Mouse (Mus musculus): ENCODE data around the gene Gck. TPM values are rescaled to one million over a fixed set of nuclear protein-coding genes. Genes with fewer than 3 reads are reported as not detected.

Gck gene
- polyA plus RNA-seq, 1 experiment from 2014 or later = 1.7 TPM

DNA sequence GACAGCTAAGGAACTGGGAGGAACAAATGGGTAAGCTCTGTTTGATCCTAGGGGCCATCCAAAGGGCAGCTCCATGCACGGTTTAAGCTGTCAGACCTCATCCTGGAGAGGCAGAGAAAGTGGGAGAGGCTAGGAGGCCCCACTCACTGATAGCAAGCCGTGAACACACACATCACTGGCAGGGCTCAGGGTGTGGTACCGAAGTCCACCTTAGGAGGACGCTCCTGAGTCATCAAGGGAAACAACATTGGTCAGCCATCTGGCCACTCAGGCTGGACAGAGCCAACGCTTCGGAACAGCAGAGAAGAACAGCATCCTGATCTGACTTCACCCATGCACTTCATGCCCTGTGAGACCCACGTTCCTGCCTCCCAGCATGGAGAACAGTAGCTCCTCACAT, 29.2 kb upstream of the Gck start:
- no peak for ATAC-seq (ENCODE audit: borderline replicate concordance, extremely low read depth, low FRiP score, low TSS enrichment)
- Histone ChIP-seq H3K9ac (no peak overlapping the region), H3K9me3 (no peaks in the 10 kb centered on the region), H3K4me3 (no peak overlapping the region), H3K27ac (no peak overlapping the region), H3K27me3 (no peaks in the 10 kb centered on the region), H3K36me3 (no peaks in the 10 kb centered on the region), H3K4me2 (no peak overlapping the region), H3K4me1 (no peaks in the 10 kb centered on the region)
- WGBS = 64% methylated on average over 7 of the region's 7 CpGs

DNA sequence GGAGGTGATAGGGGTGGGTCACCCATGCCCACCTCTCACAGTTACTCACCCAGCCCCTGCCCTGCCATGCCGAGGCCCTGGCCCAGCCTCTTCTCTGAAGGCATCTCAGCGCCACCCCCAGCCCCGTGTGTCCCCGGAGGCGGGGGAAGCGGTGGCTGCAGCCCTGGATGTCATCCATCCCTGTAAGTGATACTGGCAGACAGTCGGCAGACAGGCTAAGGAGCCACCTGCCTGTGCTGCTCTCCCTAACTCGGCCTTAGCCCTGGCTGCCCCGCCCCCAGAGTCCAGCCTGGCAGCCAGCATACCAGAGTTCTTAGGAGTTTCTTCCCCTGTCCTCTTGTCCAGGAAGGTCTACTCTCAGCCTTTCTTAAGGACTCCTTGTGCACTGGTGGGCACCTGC, 26.2 kb upstream of the Gck start:
- Histone ChIP-seq H3K4me1 (peaks cover 13% of the 10 kb centered on the region), H3K36me3 (no peaks in the 10 kb centered on the region), H3K9me3 (no peaks in the 10 kb centered on the region), H3K9ac (no peak overlapping the region), H3K27ac (no peak overlapping the region), H3K27me3 (no peaks in the 10 kb centered on the region), H3K4me3 (no peak overlapping the region), H3K4me2 (no peak overlapping the region)
- ATAC-seq (ENCODE audit: borderline replicate concordance, extremely low read depth, low FRiP score, low TSS enrichment) = no peak
- 7% methylated on average over 9 of the region's 9 CpGs for WGBS

- Histone ChIP-seq H3K9me3 (no peaks in the 10 kb centered on the region), H3K27me3 (no peaks in the 10 kb centered on the region), H3K4me3 (no peak overlapping the region), H3K4me1 (peaks cover 13% of the 10 kb centered on the region), H3K27ac (no peak overlapping the region), H3K9ac (no peak overlapping the region), H3K4me2 (no peak overlapping the region), H3K36me3 (no peaks in the 10 kb centered on the region)
- no peak for ATAC-seq (ENCODE audit: borderline replicate concordance, extremely low read depth, low FRiP score, low TSS enrichment)
- WGBS = 68% methylated on average over 2 of the region's 2 CpGs
These were observed 25.2 kb upstream of the Gck start for GRCm38 (mm10) chr11:5975068-5975467.

- no peaks in the 10 kb centered on the region for H3K9me3 ChIP-seq
- H3K36me3 ChIP-seq = 0 out of 2 replicates have a peak, but pooled peaks cover 4% of the 10 kb centered on the region
- H3K4me2 ChIP-seq = no peak overlapping the region
- no peak overlapping the region for H3K27ac ChIP-seq
- no peak overlapping the region for H3K4me3 ChIP-seq
- no peaks in the 10 kb centered on the region for H3K27me3 ChIP-seq
- no peak overlapping the region for H3K9ac ChIP-seq
- no peak for ATAC-seq (ENCODE audit: borderline replicate concordance, extremely low read depth, low FRiP score, low TSS enrichment)
- 68% methylated on average over 6 of the region's 6 CpGs for whole genome bisulfite sequencing
- H3K4me1 ChIP-seq = peaks cover 13% of the 10 kb centered on the region
These were observed 24.2 kb upstream of the Gck start for GRCm38 (mm10) chr11:5974053-5974452.

DNA sequence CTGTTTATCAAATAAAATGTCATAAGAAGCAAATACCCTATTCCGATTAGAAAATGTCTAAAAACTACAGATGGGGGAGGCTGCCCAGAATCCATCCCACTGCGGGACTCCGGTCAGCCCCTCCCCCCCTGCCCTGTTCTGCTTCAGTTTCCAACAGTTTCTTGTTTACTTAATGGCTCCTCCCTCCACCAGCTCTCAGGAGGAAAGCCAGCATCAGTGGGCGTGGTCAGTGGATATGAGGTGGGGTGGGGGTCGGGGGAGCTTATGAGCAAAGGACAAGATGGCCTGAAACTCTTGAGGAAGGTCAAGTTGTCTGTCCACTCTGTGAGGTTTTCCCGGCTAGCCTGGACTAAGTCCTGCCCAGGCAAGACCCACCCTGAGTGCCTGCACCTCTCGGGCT, 23.3 kb upstream of the Gck start:
- 21% methylated on average over 7 of the region's 7 CpGs for WGBS
- Histone ChIP-seq H3K4me3 (no peak overlapping the region), H3K9ac (no peak overlapping the region), H3K27ac (no peak overlapping the region), H3K9me3 (no peaks in the 10 kb centered on the region), H3K27me3 (no peaks in the 10 kb centered on the region), H3K36me3 (0 out of 2 replicates have a peak, but pooled peaks cover 11% of the 10 kb centered on the region), H3K4me1 (peaks cover 13% of the 10 kb centered on the region), H3K4me2 (no peak overlapping the region)
- ATAC-seq (ENCODE audit: borderline replicate concordance, extremely low read depth, low FRiP score, low TSS enrichment) = no peak

GRCm38 (mm10) chr11:5971202-5971601, 21.3 kb upstream of the Gck start:
- WGBS = 48% methylated on average over 7 of the region's 7 CpGs
- Histone ChIP-seq H3K4me2 (no peak overlapping the region), H3K4me3 (no peak overlapping the region), H3K27me3 (no peaks in the 10 kb centered on the region), H3K36me3 (peaks cover 22% of the 10 kb centered on the region), H3K9me3 (no peaks in the 10 kb centered on the region), H3K4me1 (peaks cover 13% of the 10 kb centered on the region), H3K27ac (no peak overlapping the region), H3K9ac (no peak overlapping the region)
- no peak for ATAC-seq (ENCODE audit: borderline replicate concordance, extremely low read depth, low FRiP score, low TSS enrichment)

DNA sequence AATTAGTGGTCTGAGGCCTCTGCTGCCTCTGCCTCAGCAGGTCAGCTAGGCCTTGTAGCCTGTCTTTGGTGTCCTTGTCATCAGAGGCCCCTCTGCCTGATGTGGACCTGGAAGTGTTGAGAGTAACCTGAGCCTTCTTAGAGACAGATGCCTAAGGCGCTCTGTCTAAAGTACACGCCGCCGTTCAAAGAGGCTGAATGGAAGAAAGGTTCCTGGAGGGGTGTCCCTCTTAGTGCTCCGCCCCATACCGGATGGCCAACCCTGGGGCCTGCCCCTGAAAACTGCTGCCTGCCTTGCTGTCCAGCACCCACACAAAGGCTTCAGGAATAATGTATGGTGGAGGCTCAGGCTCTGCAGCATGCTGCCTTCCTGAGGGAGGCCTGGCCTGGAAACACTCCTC, 18.3 kb upstream of the Gck start:
- Histone ChIP-seq H3K9me3 (no peaks in the 10 kb centered on the region), H3K4me1 (peaks cover 13% of the 10 kb centered on the region), H3K4me2 (no peak overlapping the region), H3K4me3 (no peak overlapping the region), H3K36me3 (peaks cover 50% of the 10 kb centered on the region), H3K27ac (no peak overlapping the region), H3K27me3 (no peaks in the 10 kb centered on the region), H3K9ac (no peak overlapping the region)
- ATAC-seq (ENCODE audit: borderline replicate concordance, extremely low read depth, low FRiP score, low TSS enrichment) = no peak
- 59% methylated on average over 6 of the region's 6 CpGs for WGBS

DNA sequence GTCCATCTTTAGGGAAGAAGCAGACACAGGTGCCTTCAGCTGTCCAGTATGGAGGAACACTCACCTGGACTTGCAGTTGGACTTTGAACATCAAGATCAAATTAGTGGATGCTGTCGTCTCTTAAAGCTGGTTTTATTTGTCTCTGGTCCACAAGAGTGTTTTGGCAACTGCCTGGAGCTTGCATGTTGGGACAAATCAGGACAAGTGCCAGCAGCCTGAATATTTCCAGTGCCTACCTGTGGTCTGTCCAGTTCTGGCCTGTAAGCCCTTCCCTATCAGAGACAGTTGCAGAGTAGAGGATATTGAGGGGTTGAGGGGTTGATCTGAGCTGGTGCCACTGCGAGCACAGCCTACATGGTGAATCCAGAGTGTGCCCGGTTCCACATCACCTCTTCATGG, 16.9 kb upstream of the Gck start:
- no peaks in the 10 kb centered on the region for H3K27me3 ChIP-seq
- peaks cover 64% of the 10 kb centered on the region for H3K36me3 ChIP-seq

GRCm38 (mm10) chr11:5965865-5966264, 16.0 kb upstream of the Gck start:
- Histone ChIP-seq H3K9ac (no peak overlapping the region), H3K4me3 (no peak overlapping the region), H3K4me2 (no peak overlapping the region), H3K36me3 (peaks cover 73% of the 10 kb centered on the region), H3K9me3 (no peaks in the 10 kb centered on the region), H3K4me1 (no peaks in the 10 kb centered on the region), H3K27ac (no peak overlapping the region), H3K27me3 (no peaks in the 10 kb centered on the region)
- 82% methylated on average over 11 of the region's 11 CpGs for WGBS
- no peak for ATAC-seq (ENCODE audit: borderline replicate concordance, extremely low read depth, low FRiP score, low TSS enrichment)

More for the DNA sequence above, 16.9 kb upstream of the Gck start:
- Histone ChIP-seq H3K4me1 (no peaks in the 10 kb centered on the region), H3K9ac (no peak overlapping the region), H3K9me3 (no peaks in the 10 kb centered on the region), H3K4me3 (no peak overlapping the region), H3K27ac (no peak overlapping the region), H3K4me2 (no peak overlapping the region)
- ATAC-seq (ENCODE audit: borderline replicate concordance, extremely low read depth, low FRiP score, low TSS enrichment) = no peak
- WGBS = 79% methylated on average over 3 of the region's 3 CpGs

GRCm38 (mm10) chr11:5960051-5960450, 10.2 kb upstream of the Gck start:
- Histone ChIP-seq H3K4me2 (no peak overlapping the region), H3K9ac (no peak overlapping the region), H3K27me3 (no peaks in the 10 kb centered on the region), H3K9me3 (no peaks in the 10 kb centered on the region), H3K27ac (no peak overlapping the region), H3K4me1 (peaks cover 17% of the 10 kb centered on the region), H3K4me3 (no peak overlapping the region), H3K36me3 (peaks cover 58% of the 10 kb centered on the region)
- ATAC-seq (ENCODE audit: borderline replicate concordance, extremely low read depth, low FRiP score, low TSS enrichment) = no peak
- WGBS = 73% methylated on average over 2 of the region's 2 CpGs

DNA sequence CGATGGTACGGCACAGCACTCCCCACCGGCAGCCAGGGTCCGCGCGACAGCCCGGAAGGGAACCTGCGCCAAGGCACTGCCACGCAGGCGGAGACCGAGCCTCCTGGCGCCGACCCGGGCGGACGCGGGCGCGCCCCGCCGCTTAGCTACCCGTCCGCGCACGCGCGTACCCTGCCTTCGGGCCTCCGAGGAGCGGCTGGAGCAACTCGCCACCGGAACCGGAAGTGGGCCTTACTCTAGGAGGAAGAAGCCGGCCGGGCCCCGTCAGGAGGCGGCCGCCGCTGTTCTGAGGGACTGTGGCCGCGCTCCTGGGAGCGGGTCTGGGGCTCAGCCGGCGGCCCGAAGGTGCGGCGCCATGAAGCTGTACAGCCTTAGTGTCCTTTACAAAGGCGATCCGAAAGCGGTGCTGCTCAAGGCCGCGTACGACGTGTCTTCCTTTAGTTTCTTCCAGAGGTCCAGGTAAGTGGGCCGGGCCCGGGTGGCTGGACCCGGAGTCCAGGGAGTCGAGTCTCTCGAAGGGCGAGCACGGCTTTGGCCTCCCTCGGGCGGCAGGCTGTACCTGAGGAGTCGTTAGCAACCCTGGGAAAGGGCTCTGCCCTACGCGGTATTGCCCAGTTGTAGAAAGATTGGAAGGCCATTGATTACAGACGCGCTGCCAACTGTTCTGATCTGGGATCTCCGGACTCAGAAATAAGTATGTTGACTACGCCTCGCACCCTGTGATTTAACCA, 5.8 kb upstream of the Gck start, which contains the start of gene Ykt6:
TSS of gene Ykt6 (plus strand) at position 148 of the 731 bp plus-strand sequence.
- H3K4me1 ChIP-seq = peaks cover 20% of the 10 kb centered on the region
- H3K4me2 ChIP-seq = peak within 1 kb of the TSS; percentile 85
- H3K27ac ChIP-seq = peak within 1 kb of the TSS; percentile 96
- peaks cover 16% of the 10 kb centered on the region for H3K36me3 ChIP-seq
- ATAC-seq (ENCODE audit: borderline replicate concordance, extremely low read depth, low FRiP score, low TSS enrichment) = peak; percentile 96
- under 1% methylated on average over 66 of the region's 71 CpGs for WGBS
- no peaks in the 10 kb centered on the region for H3K9me3 ChIP-seq
- H3K9ac ChIP-seq = peak within 1 kb of the TSS; percentile 93
- no peaks in the 10 kb centered on the region for H3K27me3 ChIP-seq
- H3K4me3 ChIP-seq = peak within 1 kb of the TSS; percentile 94

DNA sequence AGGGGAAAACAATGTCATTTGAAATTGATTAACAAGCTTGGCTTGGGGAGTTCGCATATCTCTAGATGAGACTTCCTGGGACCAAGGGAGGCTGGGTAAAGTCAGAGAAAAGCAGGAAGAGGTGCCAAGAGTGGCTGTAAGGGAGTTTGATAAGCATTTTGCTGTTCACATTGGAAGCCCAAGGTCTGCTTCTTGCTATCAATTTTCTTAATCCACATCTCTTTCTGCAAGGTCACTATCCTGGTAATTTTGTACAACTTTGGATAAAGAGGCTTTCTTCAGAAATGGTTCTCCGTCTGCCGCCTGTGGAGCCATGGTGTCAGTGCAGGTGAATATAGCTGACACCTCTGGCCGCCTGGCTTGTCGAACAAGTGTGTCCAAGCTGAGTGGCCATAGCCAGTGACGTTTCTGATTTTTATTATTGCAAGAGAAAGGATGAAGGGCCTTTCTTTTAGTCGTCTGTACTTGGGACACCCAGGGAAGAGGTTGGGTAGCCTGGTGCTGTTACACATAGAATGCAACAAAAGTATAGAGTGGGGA, 5.2 kb upstream of the Gck start:
- Histone ChIP-seq H3K9me3 (no peaks in the 10 kb centered on the region), H3K9ac (peak overlapping the region; percentile 93), H3K4me2 (peak overlapping the region; percentile 85), H3K4me1 (peaks cover 20% of the 10 kb centered on the region), H3K4me3 (peak overlapping the region; percentile 94), H3K36me3 (peaks cover 10% of the 10 kb centered on the region; the same call in 1 of the 2 replicates), H3K27ac (peak overlapping the region; percentile 96), H3K27me3 (no peaks in the 10 kb centered on the region)
- 3% methylated on average over 7 of the region's 7 CpGs for WGBS
- peak; percentile 51; the same call in 1 of the 2 replicates for ATAC-seq (ENCODE audit: borderline replicate concordance, extremely low read depth, low FRiP score, low TSS enrichment)
